Mouse (Mus musculus): ENCODE results near the gene Efna5.

The Efna5 gene

DNA sequence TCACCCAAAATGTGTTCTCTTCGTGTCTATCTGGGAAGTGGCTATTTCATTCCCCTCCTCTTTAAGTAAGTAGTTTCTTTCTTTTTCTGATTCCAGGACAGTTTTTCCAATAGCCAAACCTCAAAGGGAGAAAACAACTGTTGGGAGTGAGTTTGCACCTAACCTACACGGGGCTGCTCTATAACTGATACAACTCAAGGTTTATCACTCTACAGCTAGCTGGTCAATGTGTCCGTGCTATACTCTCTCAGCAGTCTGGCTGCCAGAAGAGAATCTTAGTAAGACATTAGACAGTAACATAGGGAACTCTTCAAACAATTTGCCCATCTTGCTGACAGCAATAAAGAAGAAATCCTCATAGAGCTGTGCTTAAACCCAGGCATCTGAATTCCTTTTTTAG, 130.5 kb downstream of the Efna5 start:
- no peak for DNase-seq (ENCODE audit: low read depth in 1 of 2, low spot score in 2 of 2)

DNA sequence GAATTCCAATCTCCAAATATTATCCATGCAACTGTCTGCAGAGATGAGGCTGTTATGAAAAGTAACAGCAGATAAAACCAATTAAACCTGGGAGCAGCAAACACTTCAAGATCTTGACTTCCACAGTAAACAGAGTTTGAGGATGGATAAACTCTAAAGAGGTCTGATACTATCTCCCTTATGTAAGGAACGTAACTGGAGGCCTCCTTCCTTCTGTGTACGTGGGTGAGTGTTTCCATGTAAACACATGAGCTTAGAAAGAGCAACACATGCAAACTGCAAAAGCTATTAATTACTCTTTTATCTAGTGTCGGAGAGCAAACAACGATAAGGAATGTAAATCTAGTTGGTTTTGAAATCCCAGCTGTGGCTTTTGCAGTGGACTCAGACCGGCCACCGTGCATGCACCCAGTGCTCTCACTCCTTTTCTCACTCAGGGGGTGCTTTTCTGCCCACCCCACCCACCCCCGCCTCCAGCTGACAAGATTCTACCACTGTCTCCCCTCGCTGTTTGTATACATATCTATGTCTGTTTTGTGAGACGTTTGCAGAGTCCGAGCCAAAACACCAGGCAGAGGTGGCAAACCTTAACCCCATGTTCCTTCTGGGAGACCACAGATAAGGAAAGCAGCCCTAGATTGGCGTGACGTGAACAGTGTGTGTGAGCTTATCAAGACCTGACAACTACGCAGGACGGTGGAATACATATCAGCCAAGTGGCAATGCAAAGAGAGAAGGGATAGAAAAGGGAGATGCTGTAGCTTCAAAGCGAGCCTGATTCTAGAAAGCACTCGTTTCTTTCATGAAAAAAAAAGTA, 132.1 kb downstream of the Efna5 start:
- no peak for DNase-seq (ENCODE audit: low read depth in 1 of 2, low spot score in 2 of 2)

DNA sequence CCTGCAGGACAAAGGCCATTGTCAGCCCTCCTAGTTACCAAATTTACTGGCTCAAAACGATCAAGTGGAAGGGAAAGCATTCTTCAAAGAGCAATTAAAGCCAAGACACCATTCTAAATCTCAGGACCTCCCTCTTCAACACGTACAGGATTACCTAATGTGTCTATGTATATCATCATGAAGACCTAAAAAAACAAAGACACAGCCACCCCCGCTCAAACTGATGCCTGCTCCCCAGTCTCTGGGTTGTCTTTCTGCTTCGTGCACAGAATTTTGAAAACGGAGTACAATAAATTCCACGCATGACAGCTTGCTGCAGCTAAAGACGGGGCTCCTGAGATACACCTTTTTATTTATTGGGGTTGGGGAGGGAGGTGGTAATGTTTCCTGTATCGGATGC, 133.7 kb downstream of the Efna5 start:
- DNase-seq (ENCODE audit: low read depth in 1 of 2, low spot score in 2 of 2): no peak

DNA sequence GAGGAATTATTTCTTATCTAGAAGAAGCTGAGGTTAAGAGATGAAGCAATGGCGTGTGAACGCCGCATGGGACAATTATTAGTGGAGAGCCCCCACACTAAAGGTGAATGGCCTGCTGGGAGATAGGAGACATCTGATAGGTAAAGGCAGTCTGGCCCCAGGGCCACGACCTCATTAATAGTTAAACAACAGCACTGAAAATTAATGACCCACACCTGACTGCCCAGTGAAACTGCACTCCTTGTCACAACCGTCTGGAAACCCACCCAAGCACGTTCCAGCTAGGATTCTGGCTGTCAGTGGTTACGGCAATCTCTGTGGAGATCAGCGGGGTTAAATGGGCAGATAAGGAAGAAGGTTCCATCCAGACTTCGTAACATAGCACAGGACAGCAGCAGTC, 134.3 kb downstream of the Efna5 start:
- no peak for DNase-seq (ENCODE audit: low read depth in 1 of 2, low spot score in 2 of 2)

DNA sequence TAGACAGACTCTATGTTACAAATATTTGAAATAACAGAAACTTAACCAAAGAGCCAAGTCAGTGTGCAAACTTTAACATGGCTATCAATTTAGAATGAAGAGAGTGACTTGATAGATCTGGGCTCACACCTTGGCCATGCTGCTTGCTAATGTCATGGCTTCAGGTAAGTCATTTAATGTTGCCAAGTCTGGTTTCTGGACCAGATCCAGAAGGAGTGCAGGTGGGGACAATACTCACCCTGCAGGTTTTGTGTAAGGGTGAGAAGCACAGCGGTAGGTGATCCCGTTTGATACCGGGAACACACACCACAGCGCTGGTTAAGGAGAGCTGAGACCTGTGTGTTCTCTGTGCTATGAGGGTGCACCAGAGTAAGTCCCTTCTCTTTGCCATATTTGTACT, 135.8 kb downstream of the Efna5 start:
- DNase-seq (ENCODE audit: low read depth in 1 of 2, low spot score in 2 of 2): no peak

DNA sequence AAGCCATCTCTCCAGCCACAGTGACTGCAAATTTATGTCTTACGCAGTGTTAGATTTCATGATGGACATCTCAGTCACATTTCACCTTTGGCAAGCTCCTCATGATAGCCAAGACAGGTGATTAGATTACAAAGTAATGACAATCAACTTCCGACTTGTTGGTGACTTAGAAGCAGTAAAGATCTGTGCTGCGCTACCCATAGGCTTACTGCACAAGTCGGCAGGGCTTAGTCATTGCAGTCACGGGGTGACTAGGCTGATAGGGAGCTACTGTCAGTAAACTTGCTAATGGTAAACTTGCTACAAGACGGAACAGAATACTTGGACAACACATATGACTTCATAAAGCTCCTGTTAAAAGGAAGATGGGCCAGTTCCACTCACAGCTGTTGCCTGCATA, 136.9 kb downstream of the Efna5 start:
- DNase-seq (ENCODE audit: low read depth in 1 of 2, low spot score in 2 of 2): no peak

DNA sequence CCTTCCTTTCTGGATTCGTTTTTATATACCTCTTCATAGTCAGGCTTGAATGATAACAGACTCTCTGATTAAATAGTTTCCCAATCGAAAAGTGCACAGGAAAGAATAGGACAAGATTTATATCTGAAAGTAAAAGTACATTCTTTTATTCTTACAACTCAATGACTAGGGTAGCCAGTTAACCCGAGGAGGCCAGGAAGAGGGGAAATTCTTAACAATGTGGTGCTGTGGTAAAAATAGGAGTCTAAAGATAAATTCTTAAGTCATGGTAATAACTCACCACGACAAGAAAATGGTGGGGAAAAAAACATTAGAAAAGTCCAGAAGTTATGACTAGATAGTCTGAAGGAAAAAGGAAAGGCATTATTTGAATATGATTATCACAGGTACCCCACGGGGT, 139.4 kb downstream of the Efna5 start:
- no peak for DNase-seq (ENCODE audit: low read depth in 1 of 2, low spot score in 2 of 2)

DNA sequence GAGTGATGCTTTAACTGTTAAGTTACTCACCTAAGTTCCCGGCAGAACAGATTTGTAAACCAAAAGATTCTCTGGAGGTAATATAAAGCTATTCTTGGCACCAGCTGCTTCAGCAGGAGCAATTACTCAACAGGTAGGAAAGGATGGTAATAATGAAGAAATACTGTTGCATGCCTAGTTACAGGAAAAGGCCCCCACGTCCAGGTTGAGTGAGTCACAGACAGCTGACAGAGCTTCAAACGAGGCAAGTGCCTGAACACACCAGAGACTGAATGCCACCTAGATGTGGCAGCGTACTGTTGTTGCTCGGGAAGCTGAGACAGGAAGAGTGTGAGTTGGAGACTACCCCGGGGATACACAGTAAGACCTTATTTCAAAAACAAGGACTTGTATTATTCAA, 140.1 kb downstream of the Efna5 start:
- no peak for DNase-seq (ENCODE audit: low read depth in 1 of 2, low spot score in 2 of 2)

DNA sequence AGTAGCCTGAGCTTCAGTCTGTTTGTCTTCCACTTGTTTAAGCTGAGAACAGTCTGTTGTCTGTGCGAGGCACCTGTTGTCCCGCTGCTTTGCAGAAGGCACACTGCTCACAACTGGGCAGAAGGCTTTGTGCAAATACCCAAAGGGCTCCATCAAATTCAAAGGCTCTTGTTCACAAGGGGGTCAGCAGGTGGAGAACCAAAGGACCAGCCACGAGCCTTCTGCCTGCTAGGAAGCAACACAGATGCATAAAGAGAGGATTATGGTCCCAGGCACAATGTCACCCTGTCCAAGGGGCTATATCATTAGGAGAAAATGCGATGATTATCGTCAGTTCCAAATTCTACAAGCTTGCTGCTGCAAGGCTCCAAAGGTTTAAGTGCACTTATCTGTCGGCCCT, 141.1 kb downstream of the Efna5 start:
- DNase-seq (ENCODE audit: low read depth in 1 of 2, low spot score in 2 of 2): no peak

DNA sequence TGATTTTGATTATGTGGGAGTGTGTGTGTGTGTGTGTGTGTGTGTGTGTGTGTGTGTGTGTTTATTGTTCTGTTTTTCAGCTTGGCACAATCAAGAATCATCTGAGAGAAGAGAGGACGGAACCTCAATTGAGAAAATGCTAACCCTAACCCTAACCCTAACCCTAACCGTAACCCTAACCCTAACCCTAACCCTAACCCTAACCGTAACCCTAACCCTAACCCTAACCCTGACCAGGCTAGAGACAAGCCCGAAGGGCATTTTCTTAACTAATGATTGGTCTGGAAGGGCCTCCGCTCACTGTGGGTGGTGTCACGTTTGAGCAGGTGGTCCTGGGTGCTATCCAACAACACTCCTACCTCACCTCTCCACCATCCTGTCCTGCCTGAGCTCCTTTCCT, 143.7 kb downstream of the Efna5 start:
- no peak for DNase-seq (ENCODE audit: low read depth in 1 of 2, low spot score in 2 of 2)

DNA sequence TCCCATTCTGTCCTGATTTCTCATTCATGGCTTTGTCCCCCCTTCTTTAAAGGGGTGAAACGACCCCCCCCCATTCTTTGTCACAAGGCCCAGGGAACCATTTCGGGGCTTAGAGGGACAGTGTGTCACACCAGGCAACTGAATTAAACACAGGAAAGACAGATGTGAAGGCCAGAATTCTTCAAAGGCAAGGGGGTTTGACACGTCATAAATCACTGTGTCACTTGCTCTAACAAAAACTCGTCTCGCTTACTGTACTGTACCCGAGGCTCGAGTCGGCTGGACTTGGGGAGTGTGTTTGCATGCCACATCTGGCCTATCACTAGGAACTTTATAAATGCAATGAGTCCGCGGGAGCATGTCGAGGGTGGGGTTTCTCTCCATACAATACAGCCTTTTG, 145.2 kb downstream of the Efna5 start:
- no peak for DNase-seq (ENCODE audit: low read depth in 1 of 2, low spot score in 2 of 2)

DNA sequence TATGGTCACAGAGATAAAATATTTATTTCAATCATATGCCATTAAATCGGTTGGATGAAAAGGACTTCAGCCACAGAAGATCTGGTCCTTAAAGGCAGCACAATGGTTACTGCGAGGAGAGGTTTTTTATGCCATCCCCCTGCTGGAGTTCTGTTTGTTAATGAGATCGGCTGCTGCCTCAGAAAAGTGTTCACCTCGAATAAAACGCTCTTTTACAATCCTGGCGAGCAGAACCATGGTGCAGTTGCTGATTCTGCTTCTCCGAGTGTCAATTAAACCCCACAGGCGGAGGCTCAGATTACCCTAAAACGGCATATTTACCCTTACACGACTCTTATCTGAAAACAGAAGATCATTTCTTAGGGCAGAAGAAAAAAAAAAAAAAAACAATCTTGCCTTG, 146.2 kb downstream of the Efna5 start:
- no peak for DNase-seq (ENCODE audit: low read depth in 1 of 2, low spot score in 2 of 2)

DNA sequence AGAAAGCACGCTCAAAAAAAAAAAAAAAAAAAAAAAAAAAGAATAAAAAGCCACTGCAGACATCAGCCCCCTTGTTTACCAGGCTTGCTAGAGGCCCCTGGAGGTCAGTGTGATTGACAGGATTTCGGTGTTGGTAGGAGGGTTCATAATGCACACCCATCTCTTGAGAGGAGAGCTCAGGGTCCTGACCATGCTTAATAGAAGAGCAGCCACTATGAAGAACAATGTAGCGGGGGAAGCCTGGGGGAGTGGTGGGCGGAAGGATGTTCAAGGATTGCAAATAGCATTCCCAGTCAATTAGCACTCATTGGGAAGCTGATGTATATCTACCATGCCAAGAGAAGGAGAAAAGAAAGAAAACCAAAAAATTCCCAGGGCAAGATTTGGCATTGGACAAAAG, 147.1 kb downstream of the Efna5 start:
- DNase-seq (ENCODE audit: low read depth in 1 of 2, low spot score in 2 of 2): no peak

DNA sequence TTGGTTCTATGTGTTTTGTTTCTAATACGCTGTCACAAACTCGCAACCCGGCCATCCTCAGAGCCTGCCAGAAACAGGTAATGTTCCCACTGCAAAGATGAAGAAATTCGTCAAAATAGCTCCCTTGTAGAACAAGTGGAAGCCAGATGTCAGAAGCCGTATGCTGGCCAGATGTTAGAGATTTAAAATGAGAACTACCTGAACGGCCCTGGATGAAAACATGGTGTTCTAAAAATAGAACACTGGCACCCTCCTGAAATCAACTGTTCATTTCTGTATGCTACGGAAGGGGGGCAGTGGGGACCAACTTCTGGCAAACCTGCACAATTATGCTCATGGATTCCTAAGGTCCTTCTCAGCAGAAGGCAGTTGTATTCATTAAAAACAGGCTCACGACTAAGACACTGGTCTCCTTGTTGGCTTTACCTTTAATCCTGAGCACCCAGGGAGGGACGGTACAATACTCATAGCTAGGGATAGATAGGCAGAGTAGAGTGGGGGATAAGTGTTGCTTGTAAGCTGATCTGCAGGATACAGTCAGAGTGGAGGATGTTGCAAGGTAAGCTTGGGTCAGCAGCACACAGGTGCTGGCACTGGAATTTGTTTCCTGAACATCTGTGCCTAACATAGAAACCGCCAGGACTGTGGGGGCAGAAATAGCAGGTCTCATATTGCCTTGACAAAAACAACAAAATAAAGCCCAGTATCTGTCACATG, 151.2 kb downstream of the Efna5 start:
- DNase-seq (ENCODE audit: low read depth in 1 of 2, low spot score in 2 of 2): no peak

DNA sequence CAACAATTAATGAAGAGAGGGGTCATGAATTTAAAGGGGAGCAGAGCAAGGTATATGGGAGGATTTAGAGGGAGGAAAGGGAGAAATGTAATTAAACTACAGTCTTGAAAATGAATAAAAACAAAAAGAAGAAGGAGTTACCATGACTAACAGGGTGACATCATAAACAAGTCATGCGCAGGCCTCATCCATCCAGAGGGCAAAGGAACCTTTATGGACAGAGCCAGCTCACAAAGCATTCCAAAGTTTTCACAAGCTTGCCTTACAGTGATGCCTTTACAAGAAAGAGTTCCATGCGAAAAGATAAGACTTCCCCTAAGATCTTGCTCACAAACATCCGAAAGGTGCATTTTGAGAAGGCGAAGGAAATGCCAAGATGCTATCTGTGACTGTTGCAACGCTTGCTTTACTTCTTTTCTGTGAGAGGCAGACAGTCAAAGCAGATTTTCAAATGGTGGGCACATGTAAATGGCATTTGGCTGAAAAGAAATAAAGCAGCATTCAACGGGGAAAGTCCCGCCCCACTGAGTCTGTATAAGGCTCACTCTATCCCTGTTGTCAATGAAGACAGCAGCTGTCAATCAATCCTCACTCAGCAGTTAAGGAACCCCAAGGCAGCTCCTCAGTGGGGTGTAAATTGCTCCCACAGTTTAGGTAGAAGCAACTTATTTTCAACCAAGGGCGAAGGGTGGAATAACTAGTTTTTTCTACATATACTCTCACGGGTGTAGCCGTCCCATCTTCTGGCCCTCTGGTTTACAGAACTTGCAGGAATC, 152.8 kb downstream of the Efna5 start:
- no peak for DNase-seq (ENCODE audit: low read depth in 1 of 2, low spot score in 2 of 2)

DNA sequence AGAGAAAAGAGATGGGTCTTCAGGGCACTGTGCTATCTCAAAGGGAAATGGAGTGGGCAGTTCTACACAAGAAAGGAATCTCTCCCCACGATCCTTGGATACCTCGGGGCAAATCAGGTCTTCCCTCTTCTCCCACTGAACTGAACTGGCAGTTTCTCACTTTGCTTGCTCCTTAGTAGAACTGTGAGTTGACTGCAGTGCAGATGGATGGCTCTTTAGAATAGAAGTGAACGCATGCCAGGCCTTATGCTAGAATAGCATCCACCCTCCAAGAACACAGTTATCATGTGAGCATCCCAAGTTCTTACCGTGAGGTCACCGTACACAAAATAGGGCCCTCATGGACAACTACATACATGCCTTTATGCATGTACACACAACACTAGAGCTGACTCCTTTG, 155.0 kb downstream of the Efna5 start:
- DNase-seq (ENCODE audit: low read depth in 1 of 2, low spot score in 2 of 2): no peak

DNA sequence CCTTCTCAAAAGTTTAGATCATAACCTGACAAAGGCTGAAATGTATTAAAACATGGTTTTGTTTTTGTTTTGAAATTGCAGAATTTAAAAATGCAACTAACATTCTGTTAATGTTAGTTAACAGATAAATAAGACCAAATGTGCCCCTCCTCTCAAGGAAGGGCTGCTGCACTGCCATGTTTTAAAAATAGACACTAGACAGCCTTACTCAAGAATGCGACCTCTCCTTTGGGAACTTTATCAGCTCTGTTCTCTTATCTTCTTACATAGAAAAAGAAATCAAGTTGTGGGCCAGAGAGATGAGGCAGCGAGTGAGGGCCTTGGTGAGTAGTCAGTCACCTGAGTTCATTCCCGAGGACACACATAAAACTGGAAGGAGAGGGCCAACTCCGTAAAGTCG, 158.2 kb downstream of the Efna5 start:
- no peak for DNase-seq (ENCODE audit: low read depth in 1 of 2, low spot score in 2 of 2)

DNA sequence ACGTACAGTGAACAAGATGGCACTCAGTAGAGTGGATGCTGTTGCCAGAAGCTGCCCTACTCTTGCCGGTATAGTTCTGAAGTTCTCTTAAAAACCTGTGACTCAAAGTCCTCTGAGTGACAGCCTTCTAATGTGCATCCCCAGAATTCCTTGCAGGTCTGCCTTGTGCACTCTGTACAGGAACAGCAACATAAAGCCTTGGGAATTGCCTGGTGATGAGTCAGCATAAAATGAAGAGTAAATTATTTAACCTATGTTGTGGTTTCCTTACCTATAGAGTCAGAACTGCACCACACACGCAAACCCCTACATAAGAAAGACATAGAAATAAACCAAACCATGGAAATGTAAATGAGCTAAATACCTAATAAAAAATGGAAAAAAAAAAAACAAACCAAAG, 159.5 kb downstream of the Efna5 start:
- DNase-seq (ENCODE audit: low read depth in 1 of 2, low spot score in 2 of 2): no peak

DNA sequence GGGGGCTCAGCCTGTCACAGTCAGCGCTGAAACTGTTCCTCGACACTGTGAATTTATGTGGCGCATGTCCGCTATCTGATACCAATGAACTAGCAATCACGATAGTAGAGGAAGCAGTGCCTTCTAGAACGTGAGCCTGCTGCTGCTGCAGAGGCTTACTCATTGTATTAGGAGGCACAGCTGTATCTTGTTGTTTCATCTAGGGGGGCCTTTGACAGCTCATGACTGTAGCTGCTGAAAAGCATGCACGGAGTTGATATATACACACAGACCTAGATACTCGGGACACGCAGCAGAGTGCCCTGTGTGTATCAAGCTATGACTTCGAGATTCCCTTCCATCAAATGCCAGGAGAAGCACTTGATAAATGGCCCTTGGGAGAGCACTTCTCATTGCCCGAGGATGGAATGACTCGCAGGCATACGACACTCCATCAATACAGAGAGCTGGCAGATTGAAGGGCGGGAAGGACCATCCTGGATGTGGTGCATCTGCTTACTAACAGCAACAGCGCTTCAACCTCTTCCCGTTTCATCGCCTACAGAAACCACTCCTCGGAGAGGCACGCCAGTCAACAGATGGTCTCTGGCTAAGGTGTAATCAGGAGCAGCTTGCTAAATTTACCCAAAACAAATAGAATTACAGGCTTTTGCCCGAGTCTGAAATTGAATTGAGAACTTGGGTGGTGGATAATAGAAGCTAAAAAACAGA, 160.2 kb downstream of the Efna5 start:
- no peak for DNase-seq (ENCODE audit: low read depth in 1 of 2, low spot score in 2 of 2)

DNA sequence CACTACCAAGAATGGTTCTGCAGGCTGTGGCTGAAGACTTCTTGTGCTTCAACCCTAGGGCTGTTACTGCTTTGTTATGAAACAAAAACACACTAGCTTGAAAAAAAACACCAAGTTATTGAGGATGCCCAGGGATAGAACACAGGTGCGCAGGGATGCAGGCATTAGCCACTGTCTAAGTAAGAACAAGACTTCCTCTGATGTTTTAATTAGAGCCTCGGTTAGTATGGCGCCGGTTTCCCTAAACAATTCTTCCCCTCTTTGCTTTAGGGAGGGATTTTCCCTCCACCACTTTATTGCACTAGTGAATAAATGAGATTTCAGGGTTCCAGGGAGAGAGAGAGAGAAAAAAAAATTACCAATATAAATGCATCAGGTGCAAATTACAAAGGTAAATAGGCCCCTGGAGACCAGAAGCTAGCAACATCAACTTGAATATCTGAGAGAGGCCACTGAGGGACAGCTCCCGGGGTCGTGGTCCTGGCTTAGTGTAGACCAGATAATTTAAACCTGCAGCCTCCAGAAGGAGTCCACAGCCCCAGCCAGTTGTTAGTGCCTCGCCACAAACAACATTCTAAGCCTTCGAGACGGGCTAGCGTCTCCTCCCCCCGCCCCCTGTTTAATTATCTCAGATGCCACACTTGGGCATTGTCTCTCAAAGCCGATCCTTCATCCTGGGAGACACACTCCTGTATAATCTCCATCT, 163.5 kb downstream of the Efna5 start:
- DNase-seq (ENCODE audit: low read depth in 1 of 2, low spot score in 2 of 2): no peak

DNA sequence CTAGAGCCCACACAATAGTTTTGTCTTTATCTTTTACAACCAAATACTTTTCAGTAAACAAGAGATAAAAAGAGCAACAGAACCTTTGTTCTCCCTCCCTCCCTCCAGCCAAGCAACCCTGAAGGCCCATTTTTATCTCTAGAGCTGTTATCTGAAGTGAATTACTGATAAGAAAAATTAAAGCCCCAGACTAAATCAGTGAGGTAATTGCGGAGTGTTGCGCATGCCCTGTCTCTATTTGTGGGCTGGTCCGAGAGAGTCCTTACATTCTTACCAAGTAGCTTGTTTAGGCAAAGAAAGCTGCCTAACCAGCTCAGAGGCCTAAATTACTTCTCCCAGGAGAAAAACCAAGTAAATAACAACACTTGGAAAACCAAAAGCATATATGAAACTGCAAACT, 167.7 kb downstream of the Efna5 start:
- DNase-seq (ENCODE audit: low read depth in 1 of 2, low spot score in 2 of 2): no peak
